Mouse (Mus musculus): ENCODE results near the gene Cebpz.

Gene Cebpz

DNA sequence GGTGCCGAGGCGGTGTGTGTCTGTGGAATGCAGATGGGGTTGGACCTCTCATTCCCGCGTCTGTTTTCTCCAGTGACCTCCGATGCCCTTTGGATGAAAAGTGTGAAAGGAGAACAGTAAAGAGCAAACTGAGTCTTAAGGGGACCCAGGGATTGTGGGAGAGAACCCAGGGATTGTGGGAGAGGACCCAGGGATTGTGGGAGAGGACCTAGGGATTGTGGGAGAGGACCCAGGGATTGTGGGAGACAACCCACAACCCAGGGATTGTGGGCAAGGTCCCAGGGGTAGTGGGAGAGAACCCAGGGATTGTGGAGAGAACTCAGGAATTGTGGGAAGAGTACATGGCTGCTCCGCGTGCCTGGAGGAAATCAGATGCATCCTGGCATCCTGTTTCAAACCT is 41.9 kb downstream of the Cebpz start:
- DNase-seq = no peak

DNA sequence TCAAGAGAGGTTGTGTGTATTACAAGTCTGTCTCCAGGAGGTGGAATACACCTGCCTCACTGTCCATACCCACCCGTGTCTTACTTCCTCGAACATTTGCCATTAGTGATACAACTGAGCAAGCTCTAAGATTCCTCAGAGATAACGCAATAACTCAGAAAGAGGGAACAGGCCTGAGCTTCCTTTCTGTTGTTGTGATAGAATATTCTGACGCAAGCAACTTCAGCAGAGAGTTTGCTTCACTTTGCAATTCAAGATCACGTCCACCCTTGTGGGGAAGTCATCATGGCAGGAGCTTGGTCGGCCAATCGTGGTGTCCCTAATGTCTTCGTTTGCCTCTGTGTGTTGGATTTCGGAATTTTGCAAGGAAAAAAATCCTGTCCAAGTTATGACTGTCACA is 45.8 kb downstream of the Cebpz start:
- no peak for DNase-seq

DNA sequence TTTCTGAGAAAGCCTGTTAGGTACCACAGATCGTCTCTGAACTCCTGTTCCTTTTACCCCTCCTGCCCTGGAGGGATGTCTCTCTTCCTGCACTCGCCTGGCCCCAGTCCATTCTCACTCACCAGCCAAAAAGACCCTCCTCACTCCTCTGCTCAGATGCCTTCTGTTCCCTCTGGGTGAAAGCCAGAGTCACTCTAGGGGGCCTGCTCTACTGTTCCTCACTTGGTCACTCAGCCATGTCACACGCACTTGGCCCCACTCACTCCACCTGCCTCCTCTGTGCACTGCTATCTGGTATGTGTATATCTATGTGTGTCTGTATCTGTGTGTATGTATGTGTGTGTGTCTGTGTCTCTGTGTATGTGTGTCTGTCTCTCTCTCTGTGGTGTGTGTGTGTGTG is 47.7 kb downstream of the Cebpz start:
- no peak for DNase-seq

DNA sequence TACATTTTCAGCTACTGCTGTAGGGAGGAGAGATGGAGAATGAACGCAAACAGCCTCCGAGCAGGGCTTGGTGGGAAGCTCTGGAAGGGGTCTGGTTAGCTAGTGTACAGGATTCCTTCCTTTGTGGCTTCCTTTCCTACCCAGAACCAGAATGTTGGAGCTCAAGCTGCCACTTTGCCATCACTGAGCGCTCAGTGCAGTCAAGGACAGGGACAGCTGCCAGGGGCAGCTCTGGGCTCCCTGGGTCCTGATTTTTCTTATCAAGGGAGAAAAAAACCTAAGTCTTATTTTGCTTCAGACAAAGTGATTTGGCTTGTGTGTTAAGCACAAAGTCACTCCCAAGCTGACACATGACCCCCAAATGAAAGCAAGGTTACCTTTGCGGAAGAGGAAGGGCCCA is 48.3 kb downstream of the Cebpz start:
- no peak for DNase-seq

DNA sequence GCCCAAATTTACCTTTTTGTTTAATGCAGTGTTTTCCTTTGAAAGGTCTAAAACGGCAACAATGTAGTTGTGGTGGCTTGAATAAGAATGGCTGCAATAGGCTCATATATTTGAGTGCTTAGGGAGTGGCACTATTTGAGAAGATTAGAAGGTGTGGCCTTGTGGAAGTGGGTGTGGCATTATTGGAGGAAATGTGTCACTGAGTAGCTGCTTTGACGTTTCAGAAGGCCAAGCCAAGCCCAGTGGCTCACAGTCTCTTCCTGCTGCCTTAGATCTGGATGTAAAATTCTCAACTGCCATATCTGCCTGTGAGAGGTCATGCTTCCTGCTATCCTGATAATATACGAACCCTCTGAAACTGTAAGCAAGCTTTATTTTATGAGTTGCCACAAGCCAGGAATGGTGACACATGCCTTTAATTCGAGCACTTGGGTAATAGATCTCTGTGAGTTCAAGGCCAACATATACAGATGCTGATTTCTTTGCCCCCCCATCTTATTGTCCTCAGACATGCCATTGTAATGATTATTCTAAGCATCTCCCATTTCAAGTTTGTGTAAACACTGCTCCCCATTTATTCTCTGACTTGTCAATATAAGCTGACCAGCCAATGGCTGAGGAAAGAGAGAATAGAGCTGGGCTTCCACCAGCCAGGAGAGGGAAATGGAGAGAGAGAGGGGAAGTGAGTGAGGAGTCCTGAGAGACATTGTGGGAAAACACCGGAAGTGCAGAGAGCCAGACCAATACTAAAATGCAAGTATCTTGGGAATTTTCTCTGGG is 51.4 kb downstream of the Cebpz start:
- no peak for DNase-seq

DNA sequence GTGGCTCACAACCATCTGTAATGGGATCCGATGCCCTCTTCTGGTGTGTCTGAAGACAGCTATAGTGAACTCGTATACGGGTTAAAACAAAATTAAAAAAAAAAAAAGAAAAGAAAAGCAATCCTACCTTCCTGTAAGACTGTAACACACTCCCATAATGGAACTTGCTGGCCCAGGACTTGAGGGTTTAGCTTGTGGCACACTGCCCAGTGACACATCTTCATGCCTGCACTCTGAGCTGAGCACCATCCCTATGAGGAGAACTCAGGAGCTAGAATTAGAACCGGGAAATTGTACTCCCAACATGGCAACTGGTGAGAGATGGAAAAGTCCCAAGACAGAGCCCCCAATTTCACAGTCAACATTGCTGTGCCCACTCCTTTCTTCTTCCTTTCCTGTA is 53.6 kb downstream of the Cebpz start:
- no peak for DNase-seq

DNA sequence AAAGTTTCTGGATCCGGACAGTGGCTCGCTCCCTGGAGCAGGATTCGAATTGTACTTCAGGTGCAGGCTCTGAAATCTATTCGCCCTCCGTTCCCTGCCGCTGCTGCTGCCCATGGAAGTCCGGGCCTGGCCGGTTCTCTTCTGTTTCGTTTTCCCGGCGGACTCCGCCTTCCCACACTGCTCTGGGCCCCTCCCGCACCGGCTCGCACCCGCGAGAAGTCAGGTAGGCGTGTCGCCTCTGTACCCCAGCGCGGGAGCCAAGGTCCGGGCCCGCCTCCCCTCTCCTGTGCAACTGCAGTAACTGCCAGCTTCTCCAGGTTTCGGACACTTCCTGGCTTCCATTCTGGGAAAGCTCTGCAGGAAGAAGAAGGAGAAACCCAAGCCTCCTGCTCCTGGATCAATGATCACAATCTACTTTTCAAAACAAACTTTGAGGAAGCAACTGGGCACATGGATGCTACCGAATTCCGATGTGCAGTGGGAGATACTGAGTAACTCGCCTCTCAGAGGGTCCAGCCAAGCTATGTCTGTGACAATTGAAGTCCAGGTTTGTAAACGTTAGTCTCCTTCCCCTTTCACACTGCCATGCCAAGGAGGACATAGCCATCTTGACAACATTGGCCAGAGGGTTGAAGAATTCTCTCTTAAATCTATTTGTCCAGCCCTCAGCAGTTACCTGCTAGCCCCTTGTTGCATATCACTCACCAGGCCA is 54.3 kb downstream of the Cebpz start, which contains the start of gene Eif2ak2:
Gene Eif2ak2 (minus strand): TSS at position 173 of the 712 bp plus-strand sequence.
- DNase-seq = peak; percentile 88 to 91

DNA sequence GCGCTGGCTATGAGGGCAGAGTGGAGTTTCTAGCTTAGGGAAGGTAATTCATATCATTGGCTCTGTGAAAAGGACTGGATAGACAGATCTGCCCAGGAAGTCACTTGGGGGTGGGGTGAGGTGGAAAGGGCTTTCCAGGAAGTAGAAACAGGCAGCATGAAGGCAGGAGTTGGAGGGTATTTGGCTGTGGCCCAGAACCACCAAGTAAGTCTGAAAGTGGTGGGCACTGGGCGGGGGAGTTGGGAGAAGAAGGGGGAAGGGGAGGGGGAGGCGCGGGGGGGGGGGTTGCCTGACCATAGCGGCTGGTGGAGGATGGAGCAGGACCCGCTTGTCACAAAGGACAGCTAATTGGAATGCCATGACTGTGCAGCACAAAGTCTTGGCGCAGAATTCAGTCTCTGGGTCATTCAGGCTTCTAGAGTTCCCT is 55.0 kb downstream of the Cebpz start:
- DNase-seq = no peak

DNA sequence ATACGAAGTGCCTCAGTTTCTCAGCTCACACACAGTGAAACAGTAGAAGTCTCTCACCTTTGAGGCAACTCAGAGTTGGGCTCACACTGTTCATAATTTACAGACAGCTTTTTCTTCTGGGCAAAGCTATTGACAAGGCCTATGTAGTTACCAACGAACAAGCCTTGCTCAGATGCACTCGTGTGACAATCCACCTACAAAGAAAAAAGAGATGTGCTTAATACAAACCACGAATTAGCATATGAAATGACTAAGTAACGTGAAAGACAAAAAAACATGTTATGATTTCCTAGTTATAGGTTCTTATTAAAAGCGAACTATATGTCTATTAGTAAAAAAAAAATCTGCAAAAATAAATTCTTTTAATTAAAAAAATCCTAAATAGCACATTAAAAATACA is 63.0 kb downstream of the Cebpz start:
- DNase-seq = no peak

Measured in kidney, adult 8-10 months (tissue).